Mouse (Mus musculus) T-helper 2 cell (primary cell): ENCODE data around the gene Parp16.
"Not testable (repeated sequence)": the region's sequence is repeated elsewhere in the genome, so short reads cannot be mapped to it uniquely, and the experiment has no call there.

ENCODE experiments used
- in situ Hi-C: fragments of 300-600 bp; cut with MboI, MseI; formaldehyde crosslinking; loops from one replicate; pipeline ENCODE4 v1.15.1; 2025; ENCODE audit warnings: high pct_unique_total_duplicates

The Parp16 gene

DNA sequence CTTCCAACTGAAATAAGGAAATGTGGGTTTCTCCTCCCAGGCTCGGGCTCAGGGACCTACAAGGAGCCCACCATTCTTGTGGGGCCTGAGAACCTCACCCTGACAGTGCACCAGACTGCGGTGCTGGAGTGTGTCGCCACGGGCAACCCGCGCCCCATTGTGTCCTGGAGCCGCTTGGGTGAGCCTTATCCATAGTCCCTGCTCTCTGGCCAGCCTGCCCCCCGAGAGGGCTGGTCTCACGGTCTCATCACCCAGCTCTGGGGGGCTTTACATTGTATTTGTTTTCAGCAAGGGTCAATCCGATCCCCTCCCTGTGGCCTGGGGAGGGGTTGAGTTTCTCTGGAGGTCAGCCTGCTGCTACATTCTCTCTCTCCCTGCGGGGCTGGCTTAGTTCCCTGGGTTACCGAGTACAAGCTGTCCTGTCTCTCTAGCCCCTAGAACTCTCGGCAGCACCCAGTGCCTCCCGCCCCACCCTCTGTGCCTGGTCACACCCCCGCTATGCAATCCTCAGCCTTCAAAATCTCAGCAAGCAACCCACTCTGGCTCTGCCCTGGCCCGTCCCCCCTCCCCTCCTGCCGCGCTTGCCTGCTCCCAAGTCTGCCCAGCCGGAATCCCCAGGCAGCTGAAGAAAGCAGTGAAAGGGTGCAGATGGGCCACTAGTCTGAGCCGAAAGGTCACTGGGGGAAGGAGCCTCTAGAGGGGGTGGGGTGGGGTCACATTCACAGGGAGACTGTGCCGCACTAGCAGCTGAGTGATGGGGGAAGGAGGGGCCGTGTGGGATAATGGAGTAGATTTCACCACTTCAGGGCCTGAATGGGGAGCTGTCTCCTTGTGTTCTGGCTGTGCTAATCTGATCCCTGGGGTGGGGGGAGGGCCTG lies 16.6 kb upstream of the Parp16 start:
- in situ Hi-C loops = no loop called here

DNA sequence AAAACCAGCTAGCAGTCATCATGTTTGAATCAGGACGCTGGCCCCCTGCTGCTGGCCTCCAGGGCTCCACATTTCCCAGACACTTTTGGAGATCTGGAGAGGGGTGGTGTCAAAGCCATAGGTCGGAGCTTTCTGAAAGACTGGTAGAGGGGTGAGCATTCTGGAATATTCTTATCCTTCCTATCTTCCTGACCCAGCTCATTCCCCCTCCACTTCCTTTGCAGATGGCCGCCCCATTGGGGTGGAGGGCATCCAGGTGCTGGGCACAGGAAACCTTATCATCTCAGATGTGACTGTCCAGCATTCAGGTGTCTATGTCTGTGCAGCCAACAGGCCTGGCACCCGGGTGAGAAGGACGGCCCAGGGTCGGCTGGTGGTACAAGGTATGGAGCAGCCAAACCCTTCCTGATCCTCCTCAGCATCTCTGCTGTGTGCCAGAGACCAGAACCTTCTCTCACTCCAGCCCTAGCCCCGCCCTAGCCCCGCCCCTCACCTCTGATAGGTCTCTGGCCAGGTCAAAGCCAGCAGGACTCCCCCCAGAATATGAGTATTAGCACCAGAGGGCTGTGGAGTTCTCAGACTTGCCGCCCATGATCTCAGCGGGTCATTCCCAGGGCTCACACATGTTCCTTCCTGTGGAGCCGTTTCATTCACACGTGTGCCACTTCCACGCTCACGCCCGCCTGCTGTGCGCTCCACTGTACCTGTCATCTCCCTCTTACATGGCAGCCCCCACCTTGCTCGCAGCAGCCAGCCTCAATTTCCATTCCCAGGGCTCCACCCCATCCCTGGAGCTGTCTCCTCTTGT lies 15.1 kb upstream of the Parp16 start:
- in situ Hi-C loops = no loop called here

DNA sequence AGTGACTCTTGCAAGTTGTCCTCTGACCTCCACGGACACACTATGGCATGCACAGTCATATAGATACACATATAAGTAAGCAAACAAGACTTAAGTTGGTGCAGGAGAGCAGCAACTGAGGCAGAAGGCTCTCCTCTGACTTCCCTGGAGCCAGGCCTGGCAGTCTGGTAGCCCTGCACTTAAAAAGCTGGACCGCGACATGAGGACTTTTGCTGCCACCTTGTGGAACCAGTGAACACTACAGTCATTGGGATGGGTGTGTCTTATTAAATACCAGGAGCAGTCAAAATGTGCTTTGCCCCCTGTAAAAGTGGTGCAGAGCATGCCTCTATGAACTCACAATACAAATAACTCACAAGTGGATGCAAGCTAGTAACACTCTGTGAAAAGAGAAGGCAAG lies 6.6 kb upstream of the Parp16 start:
- in situ Hi-C loops = no loop called here

DNA sequence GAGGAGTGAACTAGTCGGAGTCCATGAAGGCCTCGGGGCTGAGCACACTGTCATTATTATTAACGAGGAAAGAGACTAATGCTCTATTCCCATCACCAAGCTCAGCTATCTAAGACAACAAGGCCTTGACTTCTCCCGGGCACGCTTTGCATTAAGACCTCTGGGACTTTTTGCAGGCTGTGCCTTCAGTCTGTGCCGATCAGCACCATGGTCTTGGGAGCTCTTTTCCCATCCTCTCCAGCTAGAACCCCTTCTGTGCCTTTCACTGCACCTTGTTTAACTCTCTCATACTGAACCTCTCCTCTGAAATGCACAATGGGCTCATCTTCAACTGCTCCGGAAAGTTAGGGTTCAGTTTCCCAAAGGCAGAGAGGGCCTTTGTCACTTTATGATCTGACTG lies 4.8 kb upstream of the Parp16 start:
- in situ Hi-C loops = no loop called here

DNA sequence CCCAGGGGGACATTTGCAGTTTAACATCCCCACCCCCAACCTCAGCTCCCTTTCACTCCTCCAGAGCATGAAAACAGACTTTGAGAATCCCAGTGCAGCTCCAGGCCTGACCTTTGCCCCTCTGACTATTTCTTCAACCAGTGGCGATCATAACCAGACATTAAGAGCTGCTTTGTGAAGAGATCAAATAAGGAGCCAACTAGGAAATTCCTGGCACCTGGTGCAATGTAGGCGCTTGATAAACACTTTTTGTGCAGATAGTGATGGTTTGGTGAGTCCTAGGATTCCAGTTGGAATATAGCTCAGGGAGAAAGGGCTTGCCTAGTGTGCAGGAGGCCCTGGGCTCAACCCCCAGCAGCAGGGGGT lies 3.8 kb upstream of the Parp16 start:
- in situ Hi-C loops = no loop called here

DNA sequence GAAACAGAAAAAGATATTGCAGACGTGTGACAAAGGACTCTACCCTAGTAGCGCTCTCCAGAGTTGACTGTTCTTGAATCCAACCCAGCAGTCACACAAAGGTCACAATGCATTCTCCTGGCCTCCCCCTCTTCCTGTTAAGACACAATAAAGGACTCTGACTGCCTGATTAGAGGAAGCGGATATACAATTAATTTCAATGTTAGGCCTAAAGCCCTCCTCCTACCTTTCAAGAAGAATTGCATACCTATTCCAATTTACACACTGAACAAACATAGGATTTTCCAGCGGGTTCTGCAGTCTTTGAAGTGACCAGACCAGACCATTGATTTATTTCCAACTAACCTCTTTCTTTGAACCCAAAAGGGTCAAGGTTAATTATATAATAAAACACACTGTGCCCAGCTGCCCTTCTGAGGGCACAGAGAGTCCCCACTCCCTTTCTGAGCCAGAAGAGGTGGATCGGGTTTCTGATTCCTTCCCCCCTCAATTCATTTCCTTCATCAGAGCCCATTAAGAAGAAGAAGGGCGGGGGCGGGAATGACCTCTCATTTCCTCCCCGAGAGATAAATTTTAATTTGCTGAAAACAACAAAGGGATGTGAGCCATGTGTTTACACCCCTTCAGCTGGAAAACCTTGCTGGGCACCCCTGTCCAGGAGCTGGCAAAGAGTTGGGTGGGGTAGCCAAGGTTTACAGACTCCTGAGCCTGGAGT lies 3.2 kb upstream of the Parp16 start:
- in situ Hi-C loops = no loop called here

DNA sequence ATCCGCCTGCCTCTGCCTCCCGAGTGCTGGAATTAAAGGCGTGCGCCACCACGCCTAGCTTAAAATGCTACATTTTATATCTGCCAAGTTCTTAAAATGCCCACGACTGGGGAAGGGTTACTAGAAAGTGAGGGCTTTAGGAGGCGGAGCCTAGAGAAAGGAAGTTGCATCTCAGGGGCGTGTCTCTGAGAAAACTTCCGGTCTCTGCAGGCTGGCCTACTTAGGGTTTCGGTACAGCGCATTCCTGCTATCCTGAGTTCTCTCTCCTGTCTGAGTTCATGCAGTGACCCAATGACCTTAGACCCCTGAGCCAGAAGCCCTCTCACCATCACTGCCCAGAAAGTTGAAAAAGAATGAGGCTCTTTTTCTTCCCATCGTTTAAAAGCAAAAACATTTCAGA lies 1.9 kb upstream of the Parp16 start:
- in situ Hi-C loops = no loop called here

DNA sequence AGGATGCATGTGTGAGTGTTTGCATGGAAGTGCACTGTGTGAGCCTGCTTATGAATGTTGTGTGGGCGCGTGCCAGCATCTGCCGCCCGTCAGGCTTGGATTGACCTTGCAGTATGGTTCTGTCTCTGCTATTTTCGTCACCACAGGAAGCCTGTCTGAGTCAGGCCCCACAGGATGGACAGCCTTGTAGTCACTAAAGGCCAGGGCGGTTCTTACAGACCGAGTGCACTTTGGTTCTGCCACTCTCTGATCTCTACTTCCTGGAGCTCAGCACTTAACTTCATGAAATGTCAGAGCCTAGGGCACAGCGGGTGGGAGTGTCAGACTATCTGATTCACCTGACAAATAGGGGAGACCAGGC lies 448 bp downstream of the Parp16 start:
- in situ Hi-C loops = no loop called here

DNA sequence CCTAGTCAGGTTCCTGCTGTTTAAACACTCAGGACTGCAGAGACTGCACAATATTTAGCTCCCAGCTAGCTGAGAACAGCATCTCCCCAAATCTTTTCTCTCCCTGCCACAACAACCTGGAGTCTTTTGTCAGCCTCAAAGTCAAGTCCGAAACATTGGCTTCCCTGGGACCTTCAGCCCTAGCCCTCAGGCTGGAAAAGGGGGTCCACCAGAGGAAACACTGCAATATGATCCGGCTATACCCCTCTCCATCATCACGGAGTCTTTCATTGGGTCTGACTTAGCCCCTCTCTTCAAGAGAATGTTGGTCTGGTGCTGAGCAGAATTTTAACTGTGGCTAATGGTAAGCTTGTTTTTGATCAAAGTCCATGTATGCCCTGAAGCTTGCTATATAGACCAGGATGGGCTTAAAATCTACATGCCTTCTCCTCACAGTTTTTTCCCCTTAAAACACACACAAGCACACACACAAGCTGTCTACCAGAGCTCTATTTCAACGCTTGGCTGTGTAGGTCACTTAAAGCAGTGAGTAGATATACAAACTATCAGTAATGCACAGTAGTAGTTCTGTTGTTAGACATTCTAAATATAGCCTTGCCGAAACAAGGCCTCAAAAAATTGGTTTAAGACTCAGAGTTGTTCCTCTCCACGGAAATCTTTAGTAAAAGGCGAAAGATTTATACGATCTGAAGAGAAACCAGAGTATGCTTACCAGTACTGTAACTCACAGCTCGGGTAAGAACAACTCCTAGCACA lies 1.0 kb downstream of the Parp16 start:
- in situ Hi-C loops = no loop called here

DNA sequence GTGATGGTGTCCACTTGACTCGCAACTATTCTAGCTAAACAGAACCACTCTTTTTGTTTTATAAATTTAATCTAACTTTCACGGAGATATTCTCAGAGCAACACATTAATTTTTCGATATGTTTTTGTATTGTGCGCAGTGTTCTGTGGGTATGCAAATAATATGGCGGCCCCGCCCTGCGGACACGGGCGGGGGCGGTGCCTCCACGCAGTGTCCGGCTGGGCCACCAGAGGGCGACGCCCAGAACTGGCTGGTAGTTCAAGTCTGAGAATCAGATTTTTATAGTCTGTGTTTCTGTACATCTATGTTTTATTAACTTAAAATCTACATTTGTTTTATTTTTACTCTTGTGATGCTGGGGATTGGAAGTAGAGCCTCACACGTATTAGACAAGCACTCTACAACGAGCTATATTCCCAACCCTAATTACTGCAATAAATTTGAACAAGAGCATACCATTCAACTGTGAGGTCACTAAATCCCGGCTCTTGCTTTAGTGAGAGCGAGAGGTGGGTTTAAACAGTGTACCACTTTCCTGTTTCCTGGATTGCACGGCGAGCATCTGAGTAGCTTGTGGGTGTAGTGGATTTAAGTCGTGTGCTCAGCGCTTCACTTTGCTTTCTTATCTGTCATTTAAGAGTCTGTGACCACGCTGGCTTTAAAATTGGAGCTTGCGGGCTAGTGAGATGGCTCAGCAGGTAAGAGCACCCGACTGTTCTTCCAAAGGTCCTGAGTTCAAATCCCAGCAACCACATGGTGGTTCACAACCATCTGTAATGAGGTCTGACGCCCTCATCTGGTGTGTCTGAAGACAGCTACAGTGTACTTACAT lies 1.8 kb downstream of the Parp16 start:
- in situ Hi-C loops = no loop called here

DNA sequence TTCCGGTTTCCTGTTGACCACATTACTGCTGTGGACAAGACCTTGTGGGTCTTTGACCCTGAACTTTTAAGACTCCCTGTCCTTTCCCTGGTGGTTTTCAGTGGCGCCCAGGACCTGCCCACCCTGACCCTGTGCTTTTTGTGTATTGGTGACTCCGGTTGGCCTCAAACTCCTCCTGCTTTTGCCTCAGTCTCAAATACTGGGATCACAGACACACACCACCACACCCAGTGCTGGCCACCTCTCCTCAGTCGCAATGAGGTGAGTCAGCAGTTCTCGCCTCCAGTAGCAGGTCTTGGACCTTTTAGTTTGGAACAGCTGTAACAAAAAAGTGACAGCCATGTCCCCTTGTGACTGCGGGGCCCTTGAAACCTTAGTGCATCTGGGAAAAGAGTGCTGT lies 2.7 kb downstream of the Parp16 start:
- in situ Hi-C loops = no loop called here

DNA sequence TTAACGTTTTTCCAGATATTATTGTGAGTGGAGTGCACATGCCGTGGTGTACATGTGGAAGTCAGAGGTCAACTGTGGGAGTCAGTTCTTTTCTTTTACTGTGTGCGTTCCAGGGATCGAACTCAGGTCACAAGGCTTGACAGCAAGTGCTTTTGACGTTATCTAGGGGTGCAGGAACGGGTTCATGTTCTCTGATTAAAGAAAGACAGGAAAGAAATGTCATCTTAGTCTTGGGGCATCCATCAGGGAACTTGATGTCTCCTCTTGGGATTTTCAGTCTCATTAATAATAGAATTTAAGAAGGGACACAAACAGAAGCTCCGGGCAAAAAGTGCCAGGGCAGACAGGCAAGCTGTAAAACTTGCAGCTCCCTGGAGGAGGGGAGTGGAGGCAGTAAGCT lies 4.6 kb downstream of the Parp16 start:
- in situ Hi-C loops = no loop called here

DNA sequence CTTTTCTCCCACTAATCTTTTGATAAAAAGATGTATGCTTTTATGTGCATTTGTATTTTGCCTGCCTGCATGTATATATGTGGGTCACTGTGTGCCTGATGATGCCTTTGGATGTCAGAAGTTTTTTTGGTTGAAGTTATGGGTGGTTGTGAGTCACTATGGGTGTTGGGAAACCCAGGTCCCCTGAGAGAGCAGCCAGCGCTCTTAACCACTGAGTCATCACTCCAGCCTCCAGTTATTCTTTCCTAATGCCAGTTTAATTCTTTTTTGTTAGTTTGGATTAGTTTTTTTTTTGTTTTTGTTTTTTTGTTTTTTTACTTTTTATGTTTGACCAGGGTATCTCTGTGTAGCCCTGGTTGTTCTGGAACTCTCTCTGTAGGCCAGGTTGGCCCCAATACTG lies 5.5 kb downstream of the Parp16 start:
- in situ Hi-C loops = no loop called here

DNA sequence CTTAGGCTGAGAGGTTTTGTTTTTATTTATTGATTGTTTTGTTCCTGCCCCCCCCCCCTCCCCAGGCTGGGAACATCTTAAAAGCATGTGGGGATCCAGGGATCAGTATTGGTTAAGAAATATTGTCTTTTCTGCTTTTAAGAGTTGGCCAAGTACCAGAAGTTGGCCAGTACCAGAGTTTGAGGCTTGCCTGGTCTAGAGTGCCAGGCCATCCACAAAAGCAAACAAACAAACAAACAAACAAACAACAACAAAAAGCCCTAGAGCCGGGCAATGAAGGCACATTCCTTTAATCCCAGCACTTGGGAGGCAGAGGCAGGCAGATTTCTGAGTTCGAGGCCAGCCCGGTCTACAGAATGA lies 5.8 kb downstream of the Parp16 start:
- in situ Hi-C loops = no loop called here

DNA sequence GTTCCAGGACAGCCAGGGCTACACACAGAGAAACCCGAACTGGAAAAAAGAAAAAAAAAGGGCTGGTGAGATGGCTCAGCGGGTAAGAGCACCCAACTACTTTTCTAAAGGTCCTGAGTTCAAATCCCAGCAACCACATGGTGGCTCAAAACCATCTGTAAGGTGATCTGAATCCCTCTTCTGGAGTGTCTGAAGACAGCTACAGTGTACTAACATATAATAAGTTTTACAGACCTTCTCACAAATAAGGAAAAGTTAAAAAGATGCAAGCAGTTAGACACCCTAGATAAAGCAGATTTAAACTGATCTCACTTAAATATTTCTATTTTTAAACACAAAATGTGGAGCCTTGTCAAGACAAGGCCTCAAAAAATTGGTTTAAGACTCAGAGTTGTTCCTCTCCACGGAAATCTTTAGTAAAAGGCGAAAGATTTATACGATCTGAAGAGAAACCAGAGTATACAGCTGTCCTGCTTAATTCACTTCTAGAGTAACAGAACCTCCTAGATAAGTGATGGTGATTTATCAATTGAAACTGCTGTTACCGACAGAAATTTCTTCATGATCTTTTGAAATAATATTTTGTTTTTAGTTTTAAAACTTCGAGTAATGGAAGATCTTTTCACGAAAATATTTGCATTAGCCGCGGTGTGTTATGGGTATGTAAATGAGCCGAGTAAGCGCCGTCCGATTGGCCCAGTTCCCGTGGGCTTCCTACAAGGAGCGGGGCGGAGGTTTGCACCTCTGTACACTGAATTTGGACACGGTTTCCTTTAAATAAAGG lies 6.4 kb downstream of the Parp16 start:
- in situ Hi-C loops = no loop called here

DNA sequence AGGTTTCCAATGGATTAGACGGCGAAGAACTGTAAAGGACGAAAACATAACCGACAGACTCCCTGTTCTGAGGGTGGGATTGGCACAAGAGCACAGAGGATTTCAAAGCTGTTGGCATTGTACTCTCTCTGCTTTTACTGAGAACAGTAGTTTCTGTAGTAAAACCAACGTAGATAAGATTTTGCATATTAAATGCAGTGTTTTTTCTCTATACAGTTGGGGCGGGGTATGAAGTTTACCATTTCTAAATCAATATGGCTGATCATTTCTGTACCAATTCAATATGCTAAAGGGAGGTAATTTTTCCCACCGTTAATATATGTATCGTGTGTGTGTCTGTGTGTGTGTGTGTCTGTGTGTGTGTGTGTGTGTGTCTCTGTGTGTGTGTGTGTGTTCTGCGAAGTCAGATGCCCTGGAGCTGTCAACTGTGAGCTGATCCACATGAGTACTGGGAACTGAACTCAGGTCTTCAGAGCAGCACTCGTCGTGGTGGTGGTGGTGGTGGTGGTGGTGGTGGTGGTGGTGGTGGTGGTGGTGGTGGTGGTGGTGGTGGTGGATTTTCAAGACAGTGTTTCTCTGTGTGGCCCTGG lies 7.1 kb downstream of the Parp16 start:
- in situ Hi-C loops = no loop called here

DNA sequence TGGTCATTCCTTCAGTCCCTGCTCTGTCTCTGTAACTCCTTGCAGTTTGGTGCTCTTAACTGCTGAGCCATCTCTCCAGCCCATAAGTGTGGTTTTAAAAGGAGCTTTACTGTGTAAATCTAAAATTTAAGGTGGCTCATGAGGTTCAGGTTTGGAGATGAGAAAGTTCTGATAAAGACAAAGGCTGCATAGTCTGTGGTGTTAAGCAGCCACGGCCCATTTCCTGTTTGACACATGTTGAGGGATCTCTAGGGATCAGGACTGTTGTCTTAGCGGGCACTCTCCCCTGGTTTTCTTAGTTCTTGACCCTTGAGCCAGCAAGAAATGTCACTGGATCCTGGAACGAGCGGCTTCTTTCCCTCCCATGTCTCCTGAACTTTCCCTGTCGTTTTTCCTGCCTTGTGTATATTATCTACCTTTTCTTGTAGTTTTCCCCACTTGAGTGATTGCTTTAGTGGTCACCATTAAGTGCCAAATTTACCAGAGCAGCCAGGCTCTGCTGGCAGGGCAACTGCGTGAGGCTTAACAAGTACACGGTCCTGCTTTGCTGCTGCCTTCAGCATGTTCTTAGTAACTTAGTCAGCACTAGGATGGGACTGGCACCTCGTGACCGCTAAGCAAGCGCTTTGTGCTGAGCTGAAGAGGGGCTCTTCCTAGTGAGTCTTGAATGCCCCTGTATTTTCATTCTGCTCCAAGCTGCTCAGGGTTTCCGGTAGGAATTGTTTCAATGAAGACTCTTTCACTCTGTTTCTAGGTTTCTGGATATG lies 10.1 kb downstream of the Parp16 start:
- in situ Hi-C loops = no loop called here

DNA sequence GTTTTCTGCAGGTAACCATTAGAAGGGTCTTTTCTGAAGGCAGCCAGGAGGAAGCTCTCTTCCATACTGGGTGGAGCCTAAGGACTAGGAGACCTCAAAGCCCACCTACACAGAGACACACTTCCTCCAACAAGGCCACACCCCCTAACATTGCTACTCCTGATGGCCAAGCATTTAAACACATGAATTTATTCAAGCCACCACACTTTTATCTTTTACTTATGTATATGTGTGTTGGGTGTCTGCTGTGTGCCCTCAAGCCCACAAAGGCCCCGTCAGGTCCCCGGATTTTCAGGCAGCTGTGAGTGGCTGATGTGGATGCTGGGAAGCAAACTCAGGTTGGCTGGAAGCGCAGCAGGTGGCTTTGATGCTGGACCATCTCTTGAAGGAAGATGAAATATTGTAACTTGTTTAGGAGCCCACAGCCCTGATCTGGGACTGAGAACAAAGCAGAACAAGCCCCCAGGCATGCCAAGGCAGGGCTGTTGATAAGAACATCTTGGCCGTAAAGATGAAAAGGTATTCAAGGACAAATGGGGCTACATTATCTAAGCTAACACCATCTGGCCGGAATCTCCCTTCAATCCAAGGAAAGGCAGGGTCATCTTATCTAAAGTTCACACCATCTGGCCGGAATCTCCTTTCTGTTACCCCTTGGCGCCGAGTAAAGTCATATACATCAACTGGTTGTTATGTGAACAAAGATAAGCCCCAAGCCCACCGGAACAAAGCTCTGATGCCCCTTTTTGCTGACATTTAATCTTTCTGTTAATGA lies 12.1 kb downstream of the Parp16 start:
- in situ Hi-C loops = not testable (repeated sequence)
